Mouse (Mus musculus) left cerebral cortex, postnatal 10 days (tissue): ENCODE data around the gene Nav1. TPM values are rescaled to one million over a fixed set of nuclear protein-coding genes. Genes with fewer than 3 reads are reported as not detected.
A peak's percentile ranks its signal among the peaks of the same experiment; 100 is the strongest.

Experiments used
- DNase-seq, 2 experiments: peaks; one replicate each; pipeline ENCODE4 v3.0.0; 2021 to 2022; ENCODE audit warnings: low spot score in 2 of 2, mixed read lengths in 1 of 2; ENCODE audit errors: extremely low spot score in 1 of 2
- intact Hi-C: fragments of 180-260 bp; cut with DNase I; formaldehyde crosslinking; loops from one replicate; pipeline ENCODE4 v1.15.1; 2025
- microRNA-seq: library from miRNA; unstranded; fragments of <30 nt; microRNA quantifications from one replicate; pipeline ENCODE4 v1.2.0, GENCODE M21; 2022
- total RNA-seq, 2 experiments: library from RNA; stranded (reverse); gene quantifications; 2 replicates each; pipeline ENCODE4 v1.2.3; 2021

The Nav1 gene
- total RNA-seq, 2 experiments from 2014 or later = 227 to 238 TPM

GRCm38 (mm10) chr1:135438801-135439200 is 168.3 kb downstream of the Nav1 start:
- peak in 1 of 2 experiments; percentile 41 for DNase-seq
- intact Hi-C loops = no loop called here

DNA sequence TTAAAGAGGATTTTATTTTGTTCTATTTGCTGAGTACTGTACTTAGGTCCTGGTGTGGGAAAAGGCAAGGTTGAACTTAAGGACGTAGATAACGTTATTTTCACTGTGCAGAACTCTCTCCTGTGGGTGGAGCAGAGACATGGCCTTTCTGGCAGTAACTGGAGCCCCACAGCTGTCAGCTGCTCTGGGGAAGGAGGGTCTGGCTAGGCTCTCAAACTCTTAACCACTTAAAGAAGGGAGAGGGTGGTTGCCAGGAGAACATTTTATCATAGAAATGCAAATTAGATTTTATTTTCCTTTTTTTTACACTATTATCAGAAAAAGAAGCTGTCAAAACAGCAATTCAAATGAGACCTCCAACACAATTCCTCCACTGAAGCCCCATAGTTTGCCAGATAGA is 171.3 kb downstream of the Nav1 start:
- DNase-seq = no peak
- intact Hi-C loops = no loop called here

GRCm38 (mm10) chr1:135430669-135431017 is 176.5 kb downstream of the Nav1 start:
- DNase-seq = no peak
- intact Hi-C loops = no loop called here

- intact Hi-C loops = no loop called here
- DNase-seq = peak; percentile 91 to 96
These were observed 177.0 kb downstream of the Nav1 start, which contains the start of gene Ipo9 for GRCm38 (mm10) chr1:135429901-135430668. TSS of gene Ipo9 (minus strand) at chr1:135430499.

GRCm38 (mm10) chr1:135427390-135427789 is 179.7 kb downstream of the Nav1 start:
- DNase-seq = no peak
- intact Hi-C loops = no loop called here

- intact Hi-C loops = no loop called here
- no peak for DNase-seq
These were observed 180.4 kb downstream of the Nav1 start for GRCm38 (mm10) chr1:135426645-135427044.

DNA sequence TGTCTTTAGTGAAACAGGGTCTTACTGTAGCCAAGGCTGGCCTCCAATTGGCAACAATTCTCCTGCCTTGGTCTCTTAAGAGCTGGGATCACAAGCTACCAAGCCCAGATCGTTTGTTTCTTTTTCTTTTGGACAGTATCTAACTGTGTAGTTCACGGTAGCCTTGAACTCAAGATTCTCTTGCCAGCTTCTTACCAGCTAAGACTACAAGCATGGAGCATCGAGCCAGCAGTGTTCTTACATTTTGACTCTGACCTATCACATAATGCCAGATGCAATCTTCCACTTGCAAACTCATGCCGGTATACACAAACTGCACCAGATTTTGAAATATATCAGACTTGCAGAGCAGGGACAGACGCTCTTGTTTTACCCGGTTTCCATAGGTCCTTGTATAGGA is 184.3 kb downstream of the Nav1 start:
- intact Hi-C loops = no loop called here

GRCm38 (mm10) chr1:135413996-135414395 is 193.1 kb downstream of the Nav1 start:
- DNase-seq = peak in 1 of 2 experiments; percentile 37
- intact Hi-C loops = no loop called here

More for the DNA sequence above, 184.3 kb downstream of the Nav1 start:
- DNase-seq = no peak

GRCm38 (mm10) chr1:135412130-135412529 is 195.0 kb downstream of the Nav1 start:
- intact Hi-C loops = no loop called here
- no peak for DNase-seq

- DNase-seq = peak in 1 of 2 experiments; percentile 50
- intact Hi-C loops = no loop called here
These were observed 196.1 kb downstream of the Nav1 start for GRCm38 (mm10) chr1:135410967-135411366.

GRCm38 (mm10) chr1:135408973-135409372 is 198.1 kb downstream of the Nav1 start:
- DNase-seq = no peak
- intact Hi-C loops = no loop called here

- DNase-seq = no peak
- intact Hi-C loops = no loop called here
These were observed 201.7 kb downstream of the Nav1 start for GRCm38 (mm10) chr1:135405356-135405755.

DNA sequence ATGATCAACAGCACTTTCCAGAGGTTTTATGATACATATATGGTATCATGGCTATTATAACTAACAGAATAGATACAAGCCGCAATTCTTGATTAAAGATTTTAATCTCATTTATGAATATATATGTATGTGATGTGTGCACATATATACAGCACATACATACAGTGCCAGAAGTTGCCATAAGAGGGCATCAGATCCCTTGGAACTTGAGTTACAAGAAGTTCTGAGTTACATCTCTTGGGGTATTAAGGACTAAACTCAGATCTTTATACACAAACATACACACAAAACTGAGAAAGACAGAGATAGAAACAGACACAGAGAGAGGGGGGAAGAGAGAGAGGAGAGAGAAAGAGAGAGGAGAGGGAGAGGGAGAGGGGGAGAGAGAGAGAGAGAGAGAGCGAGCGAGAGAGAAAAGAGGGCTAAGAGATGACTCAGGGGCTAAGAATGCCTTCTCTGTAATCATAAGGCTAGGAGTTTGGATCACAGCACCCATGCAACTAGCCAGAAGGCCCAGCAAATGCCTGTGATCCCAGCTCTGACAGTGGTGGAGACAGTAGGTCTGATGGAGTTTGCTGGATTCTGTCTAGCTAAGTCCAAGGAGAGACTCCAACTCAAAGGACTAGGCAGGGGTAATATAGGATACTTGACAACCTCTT is 205.5 kb downstream of the Nav1 start:
- DNase-seq = no peak
- intact Hi-C loops = loop anchor here (5.0 kb wide), 1 partner anchor 41 kb away; no protein-coding TSS in a partner anchor

GRCm38 (mm10) chr1:135399466-135399865 is 207.6 kb downstream of the Nav1 start:
- intact Hi-C loops = no loop called here
- DNase-seq = no peak

GRCm38 (mm10) chr1:135385161-135385560 is 221.9 kb downstream of the Nav1 start:
- intact Hi-C loops = no loop called here
- DNase-seq = no peak

Small RNA genes within 50 kb of the gene (microRNA-seq; reads per million reads assigned to microRNA genes)
- 5.2 reads per million, percentile 18 among the genes with 10 or more reads in this experiment for gene Mir1231

Other genes with a start within 250 kb of the Nav1 start
- 100 to 1,000 TPM; 118 to 121 TPM for gene Shisa4, start 232.1 kb downstream of the Nav1 start, total RNA-seq
- gene Ipo9, start 176.8 kb downstream of the Nav1 start, total RNA-seq = 100 to 1,000 TPM; 170 TPM
- gene Csrp1, start 112.8 kb upstream of the Nav1 start, total RNA-seq = 10 to 100 TPM; 67.3 to 85.0 TPM
- 10 to 100 TPM; 11.5 to 11.6 TPM for gene Phlda3, start 158.8 kb upstream of the Nav1 start, total RNA-seq
- 1 to 10 TPM in 1 of 2 experiments, under 1 TPM in 1; 0.99 to 1.1 TPM for gene Tnni1, start 172.1 kb upstream of the Nav1 start, total RNA-seq
- gene Lad1, start 211.3 kb upstream of the Nav1 start, total RNA-seq = under 1 TPM; 0.75 to 0.91 TPM
- 1 to 10 TPM; 2.0 to 3.3 TPM for gene Tnnt2, start 229.1 kb upstream of the Nav1 start, total RNA-seq